Mouse (Mus musculus): ENCODE measurements at regions not wholly inside any gene's neighbourhood (a gene's known extent, or its start where the extent isn't known, plus 50 kb on each side); places are given as distances from the start of the nearest gene placed in this dataset.
"Not testable (repeated sequence)": the region's sequence is repeated elsewhere in the genome, so short reads cannot be mapped to it uniquely, and the experiment has no call there.

GRCm38 (mm10) chr7:111969198-111969887 lies 54.0 kb upstream of the Usp47 start:
- DNase-seq (ENCODE audit: low spot score) = peak; percentile 22

- DNase-seq (ENCODE audit: low spot score) = no peak
Observed at GRCm38 (mm10) chr7:111968261-111968660, 55.0 kb upstream of the Usp47 start.

GRCm38 (mm10) chr7:111966716-111967115 lies 56.6 kb upstream of the Usp47 start:
- DNase-seq (ENCODE audit: low spot score) = no peak

- DNase-seq (ENCODE audit: low spot score) = no peak
Observed at GRCm38 (mm10) chr7:111963969-111964368, 59.3 kb upstream of the Usp47 start.

- DNase-seq (ENCODE audit: low spot score) = no peak
Observed at GRCm38 (mm10) chr7:111959977-111960376, 63.3 kb upstream of the Usp47 start.

GRCm38 (mm10) chr7:111956671-111957070 lies 66.6 kb upstream of the Usp47 start:
- no peak for DNase-seq (ENCODE audit: low spot score)

- DNase-seq (ENCODE audit: low spot score) = no peak
Observed at GRCm38 (mm10) chr7:111939631-111940030, 83.7 kb upstream of the Usp47 start.

GRCm38 (mm10) chr7:111937547-111937946 lies 85.8 kb upstream of the Usp47 start:
- no peak for DNase-seq (ENCODE audit: low spot score)

GRCm38 (mm10) chr7:111937102-111937501 lies 86.2 kb upstream of the Usp47 start:
- DNase-seq (ENCODE audit: low spot score) = no peak

- no peak for DNase-seq (ENCODE audit: low spot score)
Observed at GRCm38 (mm10) chr7:111932725-111933124, 90.6 kb upstream of the Usp47 start.

GRCm38 (mm10) chr7:111919961-111920360 lies 103.3 kb upstream of the Usp47 start:
- DNase-seq (ENCODE audit: low spot score) = no peak

- DNase-seq (ENCODE audit: low spot score) = no peak
Observed at GRCm38 (mm10) chr7:111903741-111904231, 119.5 kb upstream of the Usp47 start.

- no peak for DNase-seq (ENCODE audit: low spot score)
Observed at GRCm38 (mm10) chr7:111897016-111897415, 117.2 kb upstream of the Galnt18 start.

GRCm38 (mm10) chr7:111896255-111896654 lies 116.5 kb upstream of the Galnt18 start:
- DNase-seq (ENCODE audit: low spot score) = no peak

GRCm38 (mm10) chr7:111882991-111883390 lies 103.2 kb upstream of the Galnt18 start:
- DNase-seq (ENCODE audit: low spot score) = no peak

- no peak for DNase-seq (ENCODE audit: low spot score)
Observed at GRCm38 (mm10) chr7:111880067-111880675, 100.4 kb upstream of the Galnt18 start.

- DNase-seq (ENCODE audit: low spot score) = no peak
Observed at GRCm38 (mm10) chr7:111877591-111877990, 97.8 kb upstream of the Galnt18 start.

GRCm38 (mm10) chr7:111875949-111876348 lies 96.2 kb upstream of the Galnt18 start:
- DNase-seq (ENCODE audit: low spot score) = no peak

- DNase-seq (ENCODE audit: low spot score) = no peak
Observed at GRCm38 (mm10) chr7:111869337-111869736, 89.6 kb upstream of the Galnt18 start.

GRCm38 (mm10) chr7:111863035-111863434 lies 83.3 kb upstream of the Galnt18 start:
- DNase-seq (ENCODE audit: low spot score) = no peak

- DNase-seq (ENCODE audit: low spot score) = not testable (repeated sequence)
Observed at GRCm38 (mm10) chr7:111858291-111858690, 78.5 kb upstream of the Galnt18 start.

- no peak for DNase-seq (ENCODE audit: low spot score)
Observed at GRCm38 (mm10) chr7:111856977-111857376, 77.2 kb upstream of the Galnt18 start.

- no peak for DNase-seq (ENCODE audit: low spot score)
Observed at GRCm38 (mm10) chr7:111855309-111855708, 75.5 kb upstream of the Galnt18 start.

- no peak for DNase-seq (ENCODE audit: low spot score)
Observed at GRCm38 (mm10) chr7:111846417-111846816, 66.6 kb upstream of the Galnt18 start.

Measured in urinary bladder, postnatal 10 days (tissue).